Mouse (Mus musculus) splenic B cell, adult 2 months (primary cell): ENCODE data around the gene Ass1.

Experiments used
- DNase-seq: peaks from one replicate; pipeline ENCODE4 v3.0.0-alpha.2; 2011; ENCODE audit warnings: low read depth, low spot score
- H3K27me3 ChIP-seq: 2 replicates; pipeline ENCODE4 v1.6.1; 2012; ENCODE audit warnings: mild to moderate bottlenecking, low read length, moderate library complexity, mixed read lengths; ENCODE audit not compliant: control insufficient read depth, poor library complexity, insufficient read depth, severe bottlenecking
- H3K36me3 ChIP-seq: 2 replicates; pipeline ENCODE4 v1.6.1; 2012; ENCODE audit warnings: mild to moderate bottlenecking, low read length, moderate library complexity, mixed read lengths; ENCODE audit not compliant: control insufficient read depth, poor library complexity, insufficient read depth, severe bottlenecking

The Ass1 gene

GRCm38 (mm10) chr2:31467457-31467856, 2.5 kb upstream of the Ass1 start:
- no peaks in the 10 kb centered on the region for H3K27me3 ChIP-seq
- no peaks in the 10 kb centered on the region for H3K36me3 ChIP-seq
- DNase-seq = no peak

GRCm38 (mm10) chr2:31468857-31469256, 1.1 kb upstream of the Ass1 start:
- Histone ChIP-seq H3K36me3 (no peaks in the 10 kb centered on the region), H3K27me3 (no peaks in the 10 kb centered on the region)
- DNase-seq = no peak

- no peaks in the 10 kb centered on the region for H3K27me3 ChIP-seq
- DNase-seq = no peak
- H3K36me3 ChIP-seq = no peaks in the 10 kb centered on the region
Measured at GRCm38 (mm10) chr2:31469480-31469879, 527 bp upstream of the Ass1 start.

- DNase-seq = peak; percentile 40
- Histone ChIP-seq H3K27me3 (no peaks in the 10 kb centered on the region), H3K36me3 (no peaks in the 10 kb centered on the region)
Measured at GRCm38 (mm10) chr2:31470683-31471385, 827 bp downstream of the Ass1 start.

GRCm38 (mm10) chr2:31471611-31472010, 1.6 kb downstream of the Ass1 start:
- Histone ChIP-seq H3K27me3 (no peaks in the 10 kb centered on the region), H3K36me3 (no peaks in the 10 kb centered on the region)
- no peak for DNase-seq

GRCm38 (mm10) chr2:31472406-31473065, 2.5 kb downstream of the Ass1 start:
- Histone ChIP-seq H3K27me3 (no peaks in the 10 kb centered on the region), H3K36me3 (no peaks in the 10 kb centered on the region)
- DNase-seq = peak; percentile 90

DNA sequence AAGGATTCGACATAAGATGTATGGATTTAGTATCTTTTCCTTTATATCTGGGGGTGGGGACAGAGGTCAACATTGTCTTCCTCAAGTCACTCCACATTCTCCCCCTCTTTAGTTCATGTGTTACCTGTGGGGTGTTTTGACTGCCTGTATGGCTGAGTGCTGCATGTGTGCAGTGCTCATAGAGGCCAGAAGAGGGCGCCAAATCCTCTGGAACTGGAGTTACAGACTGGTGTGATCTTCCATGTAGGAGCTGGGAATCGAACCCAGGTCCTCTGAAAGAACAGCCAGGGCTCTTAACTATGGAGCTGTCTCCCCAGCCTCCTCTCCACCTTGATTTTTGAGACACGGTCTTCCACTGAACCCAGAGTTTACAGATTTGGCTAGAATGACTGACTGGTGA, 3.9 kb downstream of the Ass1 start:
- Histone ChIP-seq H3K27me3 (no peaks in the 10 kb centered on the region), H3K36me3 (no peaks in the 10 kb centered on the region)
- DNase-seq = peak; percentile 61

DNA sequence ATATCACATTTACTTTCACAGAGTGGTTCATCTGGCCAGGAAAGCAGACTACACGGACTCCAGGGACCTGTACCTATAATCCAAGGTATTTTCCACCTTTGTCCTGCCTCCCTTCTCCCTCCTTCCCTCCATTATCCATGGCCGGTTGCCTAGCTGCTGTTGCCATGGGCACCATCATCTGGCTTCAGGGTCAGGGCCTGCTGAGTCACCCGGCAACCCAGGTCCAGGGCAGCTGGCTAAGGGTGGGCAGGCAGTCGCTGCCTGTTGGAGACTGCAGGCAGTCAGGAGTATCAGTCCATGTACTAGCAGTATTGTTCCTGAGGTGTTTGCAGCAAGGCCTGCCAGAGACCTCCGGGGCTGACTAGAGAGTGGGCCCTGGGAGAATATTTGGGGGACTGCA, 4.7 kb downstream of the Ass1 start:
- Histone ChIP-seq H3K27me3 (no peaks in the 10 kb centered on the region), H3K36me3 (no peaks in the 10 kb centered on the region)
- DNase-seq = no peak

- DNase-seq = no peak
- Histone ChIP-seq H3K36me3 (no peaks in the 10 kb centered on the region), H3K27me3 (no peaks in the 10 kb centered on the region)
Measured at GRCm38 (mm10) chr2:31476107-31476820, 6.3 kb downstream of the Ass1 start.

GRCm38 (mm10) chr2:31477234-31478161, 7.5 kb downstream of the Ass1 start:
- no peaks in the 10 kb centered on the region for H3K27me3 ChIP-seq
- DNase-seq = peak; percentile 29
- H3K36me3 ChIP-seq = no peaks in the 10 kb centered on the region

DNA sequence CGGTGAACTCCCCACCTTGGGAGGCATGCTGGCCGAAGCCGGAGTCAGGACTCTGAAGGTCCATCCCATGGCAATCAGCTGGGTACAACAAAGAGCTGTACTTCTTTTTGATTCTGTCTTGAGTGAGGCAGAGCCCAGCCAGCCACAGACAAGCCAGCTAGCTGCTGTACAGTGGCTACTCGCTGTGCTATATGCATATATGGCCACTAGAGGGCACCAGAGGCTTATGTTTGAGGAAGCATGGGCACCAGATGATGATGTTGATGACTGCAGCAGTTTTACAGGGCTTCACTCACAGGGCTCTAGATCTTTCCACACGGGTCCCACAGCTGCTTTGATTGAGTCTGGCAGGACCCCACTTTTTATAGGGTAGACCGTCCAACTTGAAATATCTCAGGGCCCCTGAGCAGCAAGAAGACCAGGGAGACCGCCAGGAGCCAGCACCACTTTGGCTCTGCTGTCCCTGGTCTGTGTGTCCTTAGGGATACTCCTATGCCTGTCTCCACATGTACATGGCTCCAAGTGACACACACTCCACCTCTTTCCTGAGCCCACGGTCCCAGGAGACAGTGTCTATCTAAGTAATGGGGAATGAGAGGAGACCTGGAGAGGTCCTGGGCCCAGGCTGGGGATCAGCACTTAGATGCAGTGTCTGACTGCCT, 13.0 kb downstream of the Ass1 start:
- Histone ChIP-seq H3K36me3 (0 out of 2 replicates have a peak, but pooled peaks cover 2% of the 10 kb centered on the region), H3K27me3 (no peaks in the 10 kb centered on the region; the same call in 1 of the 2 replicates)
- DNase-seq = peak; percentile 89

DNA sequence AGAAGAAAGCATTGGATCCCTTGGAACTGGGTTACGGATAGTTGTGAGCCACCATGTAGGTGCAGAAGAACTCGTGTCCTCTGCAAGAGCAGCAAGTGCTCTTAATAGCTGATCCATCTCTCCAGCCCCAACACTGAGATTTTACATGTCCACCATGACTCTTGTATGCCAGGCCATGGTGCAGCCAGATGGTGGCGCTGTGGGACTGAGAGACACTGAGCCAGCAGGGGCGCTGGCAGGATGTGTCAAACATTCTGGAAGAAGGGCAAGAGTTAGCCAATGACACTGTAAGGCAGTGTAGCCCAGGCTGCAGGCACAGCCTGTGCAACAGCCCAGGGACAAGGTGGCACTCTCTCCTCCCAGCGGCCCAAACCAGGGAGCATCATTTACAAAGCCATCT, 14.2 kb downstream of the Ass1 start:
- Histone ChIP-seq H3K36me3 (0 out of 2 replicates have a peak, but pooled peaks cover 2% of the 10 kb centered on the region), H3K27me3 (no peaks in the 10 kb centered on the region; the same call in 1 of the 2 replicates)
- peak; percentile 62 for DNase-seq

- Histone ChIP-seq H3K27me3 (no peaks in the 10 kb centered on the region; the same call in 1 of the 2 replicates), H3K36me3 (0 out of 2 replicates have a peak, but pooled peaks cover 6% of the 10 kb centered on the region)
- DNase-seq = no peak
Measured at GRCm38 (mm10) chr2:31489166-31489565, 19.2 kb downstream of the Ass1 start.

GRCm38 (mm10) chr2:31490556-31490955, 20.5 kb downstream of the Ass1 start:
- Histone ChIP-seq H3K36me3 (0 out of 2 replicates have a peak, but pooled peaks cover 6% of the 10 kb centered on the region), H3K27me3 (no peaks in the 10 kb centered on the region; the same call in 1 of the 2 replicates)
- DNase-seq = no peak
